ENCODE assay signal across 27 mouse cellular contexts in the genomic region with DNA sequence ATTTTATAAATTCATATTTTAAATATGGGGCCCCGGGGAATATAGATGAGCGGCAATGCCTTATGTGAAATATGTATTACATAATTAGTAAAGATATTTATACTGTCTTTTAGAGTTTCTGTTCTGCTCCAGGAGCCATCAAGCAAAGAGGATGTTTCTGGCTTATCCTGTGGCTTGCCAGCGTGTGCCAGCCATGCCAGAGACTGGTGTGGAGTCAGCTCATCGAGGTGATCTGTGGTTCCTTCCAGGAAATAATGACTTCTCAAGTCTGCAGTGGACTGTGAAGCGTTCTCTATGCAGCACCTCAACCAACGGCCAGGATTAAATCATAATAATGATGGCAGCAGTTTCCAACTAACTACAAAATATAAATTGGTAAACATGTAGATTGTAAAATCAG.
"Had no signal": no experiment of that assay in that cellular context is flagged by ENCODE, and none has a peak within 500 bp of the region (broad histone marks: within the 10 kb centered on the region; RNA-seq: fewer than 3 reads in every experiment).

No protein-coding gene starts in this region.

- ATAC-seq: forebrain, embryonic 14.5 days; forebrain, embryonic 15.5 days; forebrain, embryonic 16.5 days; forebrain, postnatal 0 days had no signal

- H3K9me3 ChIP-seq: embryonic facial prominence, embryonic 10.5 days; embryonic facial prominence, embryonic 12.5 days; embryonic facial prominence, embryonic 13.5 days; embryonic facial prominence, embryonic 15.5 days; forebrain, embryonic 10.5 days; forebrain, embryonic 12.5 days; forebrain, embryonic 13.5 days; forebrain, embryonic 15.5 days had no signal

- H3K4me1 ChIP-seq: embryonic facial prominence, embryonic 10.5 days; embryonic facial prominence, embryonic 12.5 days; embryonic facial prominence, embryonic 13.5 days; embryonic facial prominence, embryonic 15.5 days had no signal

- H3K9ac ChIP-seq: embryonic facial prominence, embryonic 12.5 days; embryonic facial prominence, embryonic 13.5 days; embryonic facial prominence, embryonic 15.5 days; forebrain, embryonic 12.5 days; forebrain, embryonic 13.5 days; forebrain, embryonic 15.5 days; forebrain, postnatal 0 days had no signal

- H3K36me3 ChIP-seq: embryonic facial prominence, embryonic 10.5 days; embryonic facial prominence, embryonic 12.5 days; embryonic facial prominence, embryonic 13.5 days; embryonic facial prominence, embryonic 15.5 days; forebrain, embryonic 10.5 days; forebrain, embryonic 12.5 days; forebrain, embryonic 15.5 days had no signal

- H3K27me3 ChIP-seq: embryonic facial prominence, embryonic 12.5 days; embryonic facial prominence, embryonic 13.5 days; embryonic facial prominence, embryonic 15.5 days; forebrain, embryonic 12.5 days; forebrain, embryonic 13.5 days; forebrain, embryonic 15.5 days had no signal

- H3K4me3 ChIP-seq: embryonic facial prominence, embryonic 10.5 days; embryonic facial prominence, embryonic 12.5 days; embryonic facial prominence, embryonic 13.5 days; embryonic facial prominence, embryonic 15.5 days; erythroblast, embryonic 14.5 days; forebrain, embryonic 10.5 days; forebrain, embryonic 12.5 days; forebrain, embryonic 13.5 days; forebrain, embryonic 15.5 days; gastrocnemius, adult 2 months; heart, adult 2 months had no signal

- DNase-seq: cerebellum, adult 2 months; cerebellum, adult 8-10 months; cerebellum, adult 9-10 months; cerebellum, adult 9-11 months; cerebellum, postnatal 14 days; cerebellum, postnatal 25 days; cerebellum, postnatal 36 days; embryo, embryonic 11 days; forebrain, postnatal 0 days; gastrocnemius, adult 2 months; gastrocnemius, postnatal 10 days; gastrocnemius, postnatal 14 days; gastrocnemius, postnatal 25 days; gastrocnemius, postnatal 36 days; heart, adult 18-20 months; heart, adult 2 months had no signal

- H3K4me2 ChIP-seq: embryonic facial prominence, embryonic 12.5 days; embryonic facial prominence, embryonic 13.5 days; embryonic facial prominence, embryonic 15.5 days; forebrain, embryonic 12.5 days; forebrain, embryonic 13.5 days; forebrain, embryonic 15.5 days had no signal

- H3K27ac ChIP-seq: embryonic facial prominence, embryonic 10.5 days; embryonic facial prominence, embryonic 12.5 days; embryonic facial prominence, embryonic 13.5 days; embryonic facial prominence, embryonic 15.5 days; forebrain, embryonic 10.5 days; forebrain, embryonic 12.5 days; forebrain, embryonic 13.5 days; forebrain, embryonic 15.5 days; gastrocnemius, adult 2 months; heart, adult 2 months had no signal
